Mouse (Mus musculus) embryonic facial prominence, embryonic 12.5 days (tissue): ENCODE results near the gene Apod. TPM values are rescaled to one million over a fixed set of nuclear protein-coding genes. Genes with fewer than 3 reads are reported as not detected.
"Not testable (repeated sequence)": the region's sequence is repeated elsewhere in the genome, so short reads cannot be mapped to it uniquely, and the experiment has no call there.

Experiments used
- ATAC-seq: fragments of 200-750 bp; cut with Nextera tagmentation; 2 replicates; pipeline ENCODE4 v1.8.0; 2017; ENCODE audit not compliant: insufficient number of reproducible peaks, insufficient read depth, low FRiP score, low TSS enrichment
- H3K27ac ChIP-seq: fragments of 300-500 bp; sonication (generic); 2 replicates; pipeline ENCODE4 v1.5.1; 2016; ENCODE audit warnings: mild to moderate bottlenecking
- H3K27me3 ChIP-seq: fragments of 300-500 bp; sonication (generic); 2 replicates; pipeline ENCODE4 v1.6.1; 2016; ENCODE audit warnings: mild to moderate bottlenecking, moderate library complexity
- H3K36me3 ChIP-seq: fragments of 300-500 bp; sonication (generic); 2 replicates; pipeline ENCODE4 v1.6.1; 2016; ENCODE audit warnings: mild to moderate bottlenecking
- H3K4me1 ChIP-seq: fragments of 300-500 bp; sonication (generic); 2 replicates; pipeline ENCODE4 v1.6.1; 2016
- H3K4me2 ChIP-seq: fragments of 300-500 bp; sonication (generic); replicated peaks from 2 replicates; pipeline ENCODE4 v1.6.1; 2016; ENCODE audit warnings: mild to moderate bottlenecking, moderate library complexity
- H3K4me3 ChIP-seq: fragments of 300-500 bp; sonication (generic); 2 replicates; pipeline ENCODE4 v1.5.1; 2016; ENCODE audit warnings: mild to moderate bottlenecking
- H3K9ac ChIP-seq: fragments of 300-500 bp; sonication (generic); 2 replicates; pipeline ENCODE4 v1.6.1; 2016; ENCODE audit warnings: mild to moderate bottlenecking, moderate library complexity
- H3K9me3 ChIP-seq: fragments of 300-500 bp; sonication (generic); 2 replicates; pipeline ENCODE4 v1.6.1; 2016; ENCODE audit warnings: mild to moderate bottlenecking, moderate library complexity
- WGBS: fragments of 180-500 bp; shearing (Covaris S2); methylation state at CpG from one replicate; pipeline ENCODE4 v1.1.7; 2016; 5-methylcytosine and 5-hydroxymethylcytosine counted together
- polyA plus RNA-seq: library from polyadenylated mRNA; unstranded; fragments of >200 nt; fragmentation: Nextera tagmentation; extraction: Ambion mirVana; gene quantifications from 2 replicates; pipeline ENCODE4 v1.2.1, GENCODE M21; 2016

The Apod gene
- polyA plus RNA-seq, 1 experiment from 2014 or later, result 24.8 TPM

DNA sequence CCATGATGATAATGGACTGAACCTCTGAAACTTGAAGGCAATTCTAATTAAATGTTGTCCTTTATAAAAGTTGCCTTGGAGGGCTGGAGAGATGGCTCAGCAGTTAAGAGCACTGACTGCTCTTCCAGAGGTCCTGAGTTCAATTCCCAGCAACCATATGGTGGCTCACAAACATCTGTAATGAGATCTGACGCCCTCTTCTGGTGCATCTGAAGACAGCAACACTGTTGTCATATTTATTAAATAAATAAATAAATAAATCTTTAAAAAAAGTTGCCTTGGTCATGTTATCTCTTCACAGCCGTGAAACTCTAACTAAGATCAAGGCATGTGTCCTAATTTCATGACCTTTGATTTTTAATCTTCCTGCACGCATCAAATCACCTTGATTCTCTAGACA is 5.1 kb upstream of the Apod start:
- 76% methylated on average over 3 of the region's 3 CpGs for WGBS
- not testable (repeated sequence) for H3K9ac ChIP-seq, H3K9me3 ChIP-seq, H3K27me3 ChIP-seq, H3K27ac ChIP-seq, H3K36me3 ChIP-seq, ATAC-seq, H3K4me3 ChIP-seq, H3K4me2 ChIP-seq
- H3K4me1 ChIP-seq, result peaks cover 16% of the 10 kb centered on the region

- no peaks in the 10 kb centered on the region for H3K27me3 ChIP-seq
- H3K9ac ChIP-seq, result no peak overlapping the region
- no peak overlapping the region for H3K4me3 ChIP-seq
- no peaks in the 10 kb centered on the region for H3K36me3 ChIP-seq
- peaks cover 20% of the 10 kb centered on the region for H3K4me1 ChIP-seq
- WGBS, result 61% methylated on average over 4 of the region's 4 CpGs
- H3K9me3 ChIP-seq, result no peaks in the 10 kb centered on the region
- no peak overlapping the region for H3K4me2 ChIP-seq
- no peak overlapping the region for H3K27ac ChIP-seq
- no peak for ATAC-seq
Observed at GRCm38 (mm10) chr16:31319316-31319715, 4.7 kb upstream of the Apod start.

GRCm38 (mm10) chr16:31318418-31318817 is 3.8 kb upstream of the Apod start:
- Histone ChIP-seq H3K4me3 (no peak overlapping the region), H3K4me2 (no peak overlapping the region), H3K27ac (no peak overlapping the region), H3K9me3 (no peaks in the 10 kb centered on the region), H3K9ac (no peak overlapping the region), H3K4me1 (peaks cover 28% of the 10 kb centered on the region), H3K27me3 (no peaks in the 10 kb centered on the region), H3K36me3 (no peaks in the 10 kb centered on the region)
- whole genome bisulfite sequencing, result 46% methylated on average over 2 of the region's 2 CpGs
- no peak for ATAC-seq

GRCm38 (mm10) chr16:31316246-31317143 is 1.9 kb upstream of the Apod start:
- ATAC-seq, result not testable (repeated sequence)
- WGBS, result 38% methylated on average over 12 of the region's 12 CpGs

DNA sequence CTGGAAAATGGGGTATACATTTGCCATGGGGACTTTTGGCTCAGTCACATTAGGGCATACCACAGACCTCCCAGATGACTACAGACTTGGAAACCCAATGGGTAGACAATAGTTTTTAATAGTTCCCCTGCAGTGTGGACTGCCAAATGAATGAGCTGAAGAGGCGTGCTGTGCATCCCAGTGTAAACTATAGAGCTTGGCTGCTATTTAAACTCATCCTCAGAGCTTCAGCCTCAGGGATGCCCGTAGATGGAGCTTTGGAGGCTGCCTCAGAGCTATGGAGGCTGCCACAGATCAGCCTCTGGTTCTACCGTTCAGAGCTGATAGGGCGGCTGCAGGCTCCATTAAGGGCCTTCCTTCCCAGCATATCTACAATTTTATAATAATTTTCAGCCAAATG is 686 bp upstream of the Apod start:
- H3K4me2 ChIP-seq, result 0 out of 2 replicates have a peak overlapping the region, but pooled peaks have one; percentile 9
- WGBS, result 83% methylated on average over 4 of the region's 4 CpGs
- H3K27ac ChIP-seq, result peak overlapping the region; percentile 84
- no peaks in the 10 kb centered on the region for H3K27me3 ChIP-seq
- no peaks in the 10 kb centered on the region for H3K36me3 ChIP-seq
- no peak overlapping the region for H3K9ac ChIP-seq
- H3K9me3 ChIP-seq, result no peaks in the 10 kb centered on the region
- H3K4me1 ChIP-seq, result peaks cover 28% of the 10 kb centered on the region
- no peak for ATAC-seq
- no peak overlapping the region for H3K4me3 ChIP-seq

More at GRCm38 (mm10) chr16:31316246-31317143, 1.9 kb upstream of the Apod start:
- not testable (repeated sequence) for H3K4me2 ChIP-seq, H3K9me3 ChIP-seq, H3K9ac ChIP-seq, H3K27me3 ChIP-seq, H3K36me3 ChIP-seq, H3K4me3 ChIP-seq
- peak overlapping the region; percentile 63; the same call in 1 of the 2 replicates for H3K27ac ChIP-seq
- peaks cover 28% of the 10 kb centered on the region for H3K4me1 ChIP-seq

DNA sequence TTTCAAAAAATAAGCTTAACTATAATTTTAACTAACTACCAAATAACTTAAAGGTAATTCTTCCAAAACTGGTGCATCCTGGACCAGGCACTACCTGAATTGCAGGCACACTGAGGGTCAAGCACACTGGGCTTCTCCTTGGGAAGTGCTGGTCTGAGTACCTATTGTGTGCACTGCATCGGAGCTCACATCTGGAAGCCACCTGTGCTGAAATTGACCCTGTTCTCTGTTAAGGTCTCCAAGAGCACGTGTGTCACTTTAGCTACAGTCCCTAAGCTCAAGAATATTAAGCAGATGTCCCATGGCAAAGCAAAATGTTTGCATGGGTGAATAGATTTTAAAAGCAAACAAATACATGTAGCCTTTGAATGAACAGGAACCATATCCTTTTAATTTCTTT is 997 bp downstream of the Apod start:
- Histone ChIP-seq H3K9me3 (no peaks in the 10 kb centered on the region), H3K27ac (peak overlapping the region; percentile 84; the same call in 1 of the 2 replicates), H3K4me2 (no peak overlapping the region), H3K4me3 (no peak overlapping the region), H3K9ac (no peak overlapping the region), H3K27me3 (no peaks in the 10 kb centered on the region), H3K4me1 (peaks cover 28% of the 10 kb centered on the region), H3K36me3 (no peaks in the 10 kb centered on the region)
- 16% methylated on average over 2 of the region's 2 CpGs for WGBS
- ATAC-seq, result no peak

DNA sequence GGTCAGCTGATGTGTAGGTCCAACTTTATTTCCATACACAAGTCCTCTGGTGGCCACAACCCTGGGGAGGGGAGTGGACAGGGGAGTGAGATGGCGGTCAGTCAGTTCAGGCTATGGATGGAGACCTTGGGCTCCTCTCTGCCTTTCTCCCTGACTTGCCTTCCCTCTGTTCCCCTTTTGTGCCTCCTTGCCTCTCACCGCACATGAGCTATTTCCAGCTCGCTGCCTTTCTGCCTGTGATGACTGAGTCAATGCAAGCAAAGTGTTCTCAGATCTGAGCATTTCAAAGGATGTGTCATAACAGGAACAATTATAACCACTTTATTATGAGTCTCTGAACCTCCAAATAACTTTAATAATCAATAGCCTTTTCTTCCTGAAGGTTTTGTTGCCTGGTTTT is 2.3 kb downstream of the Apod start:
- H3K4me1 ChIP-seq, result peaks cover 28% of the 10 kb centered on the region
- ATAC-seq, result no peak
- 76% methylated on average over 3 of the region's 3 CpGs for WGBS
- no peaks in the 10 kb centered on the region for H3K9me3 ChIP-seq
- H3K36me3 ChIP-seq, result no peaks in the 10 kb centered on the region
- H3K27me3 ChIP-seq, result no peaks in the 10 kb centered on the region
- no peak overlapping the region for H3K9ac ChIP-seq
- no peak overlapping the region for H3K4me3 ChIP-seq
- no peak overlapping the region for H3K27ac ChIP-seq
- no peak overlapping the region for H3K4me2 ChIP-seq

DNA sequence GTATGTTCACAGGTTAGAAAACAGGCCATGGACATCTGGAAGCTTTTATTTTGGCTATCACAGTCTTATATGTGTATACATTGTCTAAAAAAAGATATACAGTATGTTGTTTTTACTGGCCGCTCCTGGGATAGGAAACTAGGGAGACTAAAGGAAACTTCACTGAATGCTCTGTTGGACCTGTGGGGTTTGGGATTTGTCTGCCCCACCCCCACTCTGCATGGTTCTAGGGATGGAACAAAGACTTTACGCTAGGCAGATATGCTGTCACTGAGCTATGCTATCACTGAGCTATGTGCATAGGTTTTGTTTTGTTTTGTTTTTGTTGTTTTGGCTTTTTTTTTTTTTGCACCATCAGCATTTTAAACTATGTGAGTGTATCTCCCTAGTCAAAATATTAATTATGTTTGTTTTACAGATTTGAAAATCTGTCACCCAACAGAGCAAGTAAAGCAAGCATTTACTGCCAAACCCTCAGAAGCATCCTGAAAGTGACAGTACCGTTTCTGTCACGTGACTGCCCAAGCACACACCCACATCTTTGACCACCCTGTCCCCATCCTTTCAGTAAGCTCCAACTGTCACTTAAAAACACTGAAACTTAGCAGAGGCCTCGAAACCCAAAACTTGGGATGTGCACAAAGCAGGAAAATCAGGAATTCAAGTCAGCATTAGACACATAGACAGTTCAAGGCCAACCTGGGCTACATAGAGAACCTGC is 9.2 kb downstream of the Apod start:
- no peak for ATAC-seq
- peaks cover 6% of the 10 kb centered on the region for H3K4me1 ChIP-seq
- WGBS, result 62% methylated on average over 5 of the region's 5 CpGs
- H3K4me2 ChIP-seq, result no peak overlapping the region
- no peak overlapping the region for H3K4me3 ChIP-seq
- no peak overlapping the region for H3K9ac ChIP-seq
- H3K9me3 ChIP-seq, result no peaks in the 10 kb centered on the region
- H3K27ac ChIP-seq, result no peak overlapping the region
- H3K27me3 ChIP-seq, result no peaks in the 10 kb centered on the region
- no peaks in the 10 kb centered on the region for H3K36me3 ChIP-seq

DNA sequence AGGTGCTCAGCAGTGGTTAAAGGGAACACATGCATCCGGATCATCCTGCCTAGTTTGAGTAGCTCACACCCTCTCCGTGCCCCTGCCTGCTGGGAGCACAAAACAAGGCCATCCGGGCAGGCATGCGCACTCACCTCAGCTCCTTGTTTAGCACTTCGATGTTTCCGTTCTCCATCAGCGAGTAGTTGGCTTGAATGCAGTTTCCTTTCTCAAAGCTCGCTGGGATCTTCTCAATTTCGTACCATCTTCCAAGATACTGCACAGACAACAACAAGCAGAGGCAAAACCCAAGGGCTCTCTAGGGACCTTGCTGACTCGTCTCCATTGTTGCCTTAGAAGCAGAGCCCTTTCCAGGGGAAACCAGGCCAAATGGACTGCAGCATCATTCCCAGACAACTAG is 11.3 kb downstream of the Apod start:
- peaks cover 21% of the 10 kb centered on the region for H3K4me1 ChIP-seq
- no peak overlapping the region for H3K27ac ChIP-seq
- no peak overlapping the region for H3K9ac ChIP-seq
- no peak for ATAC-seq
- H3K9me3 ChIP-seq, result no peaks in the 10 kb centered on the region
- no peak overlapping the region for H3K4me3 ChIP-seq
- H3K36me3 ChIP-seq, result no peaks in the 10 kb centered on the region
- H3K27me3 ChIP-seq, result no peaks in the 10 kb centered on the region
- WGBS, result 71% methylated on average over 10 of the region's 10 CpGs
- no peak overlapping the region for H3K4me2 ChIP-seq

- ATAC-seq, result no peak
- Histone ChIP-seq H3K4me2 (no peak overlapping the region), H3K36me3 (no peaks in the 10 kb centered on the region), H3K27me3 (no peaks in the 10 kb centered on the region), H3K4me1 (peaks cover 21% of the 10 kb centered on the region), H3K9ac (no peak overlapping the region), H3K9me3 (no peaks in the 10 kb centered on the region), H3K4me3 (no peak overlapping the region), H3K27ac (no peak overlapping the region)
- WGBS, result 85% methylated on average over 6 of the region's 6 CpGs
Observed at GRCm38 (mm10) chr16:31300883-31301532, 13.6 kb downstream of the Apod start.

DNA sequence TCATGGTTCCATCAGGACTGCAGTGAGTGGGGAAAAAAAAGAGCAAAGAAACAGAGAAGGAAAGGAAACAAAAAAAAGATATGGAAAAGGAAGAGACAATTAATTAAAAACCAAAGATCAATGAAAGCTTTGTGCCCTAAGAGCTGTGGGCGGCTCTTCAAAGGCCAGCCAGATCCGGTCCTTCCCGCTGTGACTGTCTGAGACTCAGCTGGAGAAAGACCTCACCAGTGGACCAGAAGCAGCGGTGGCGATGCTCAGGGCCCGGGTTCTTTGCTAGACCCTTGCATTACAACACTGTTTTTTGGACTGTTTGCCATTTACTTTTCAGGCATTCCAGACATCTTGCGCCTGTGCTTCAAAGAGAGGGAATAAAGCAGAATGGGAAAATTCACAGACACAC is 14.1 kb downstream of the Apod start:
- Histone ChIP-seq H3K4me3 (no peak overlapping the region), H3K4me2 (no peak overlapping the region), H3K36me3 (no peaks in the 10 kb centered on the region), H3K27me3 (no peaks in the 10 kb centered on the region), H3K27ac (no peak overlapping the region), H3K4me1 (peaks cover 21% of the 10 kb centered on the region), H3K9me3 (no peaks in the 10 kb centered on the region), H3K9ac (no peak overlapping the region)
- ATAC-seq, result no peak
- 43% methylated on average over 7 of the region's 7 CpGs for WGBS
